Mouse (Mus musculus): ENCODE measurements at regions not wholly inside any gene's neighbourhood (a gene's known extent, or its start where the extent isn't known, plus 50 kb on each side); places are given as distances from the start of the nearest gene placed in this dataset.

- DNase-seq (ENCODE audit: low spot score), result no peak
- H3K27me3 ChIP-seq (replicated peaks; ENCODE audit: control insufficient read depth, insufficient read depth, low read length), result no peaks in the 10 kb centered on the region
- no peak for ATAC-seq
- no peaks in the 10 kb centered on the region for H3K9me3 ChIP-seq (replicated peaks; ENCODE audit: control insufficient read depth, low read length)
- H3K4me3 ChIP-seq (ENCODE audit: low read depth, low read length), result no peak overlapping the region
- no peaks in the 10 kb centered on the region for H3K36me3 ChIP-seq (ENCODE audit: control insufficient read depth, insufficient read depth, low read length)
- no peak overlapping the region for H3K4me2 ChIP-seq (ENCODE audit: low read length)
- H3K27ac ChIP-seq (ENCODE audit: low read depth, low read length), result no peak overlapping the region
- H3K9ac ChIP-seq (ENCODE audit: low read length), result no peak overlapping the region
- 64% methylated on average over 1 of the region's 1 CpGs for WGBS
- peaks cover 6% of the 10 kb centered on the region; the same call in 1 of the 2 replicates for H3K4me1 ChIP-seq (ENCODE audit: control insufficient read depth, insufficient read depth, low read length)
Measured at GRCm38 (mm10) chr10:99379156-99379555, 116.1 kb downstream of the Dusp6 start.

- no peak overlapping the region for H3K4me3 ChIP-seq (ENCODE audit: low read depth, low read length)
- no peak overlapping the region for H3K4me2 ChIP-seq (ENCODE audit: low read length)
- no peaks in the 10 kb centered on the region for H3K36me3 ChIP-seq (ENCODE audit: control insufficient read depth, insufficient read depth, low read length)
- no peak for DNase-seq (ENCODE audit: low spot score)
- ATAC-seq, result no peak
- 86% methylated on average over 4 of the region's 4 CpGs for WGBS
- peaks cover 6% of the 10 kb centered on the region; the same call in 1 of the 2 replicates for H3K4me1 ChIP-seq (ENCODE audit: control insufficient read depth, insufficient read depth, low read length)
- H3K9ac ChIP-seq (ENCODE audit: low read length), result no peak overlapping the region
- no peaks in the 10 kb centered on the region for H3K9me3 ChIP-seq (replicated peaks; ENCODE audit: control insufficient read depth, low read length)
- H3K27ac ChIP-seq (ENCODE audit: low read depth, low read length), result no peak overlapping the region
- H3K27me3 ChIP-seq (replicated peaks; ENCODE audit: control insufficient read depth, insufficient read depth, low read length), result no peaks in the 10 kb centered on the region
Measured at GRCm38 (mm10) chr10:99380170-99380569, 117.1 kb downstream of the Dusp6 start.

- 83% methylated on average over 4 of the region's 4 CpGs for WGBS
- Histone ChIP-seq H3K4me3 (ENCODE audit: low read depth, low read length) (no peak overlapping the region), H3K4me1 (ENCODE audit: control insufficient read depth, insufficient read depth, low read length) (no peaks in the 10 kb centered on the region), H3K27me3 (replicated peaks; ENCODE audit: control insufficient read depth, insufficient read depth, low read length) (no peaks in the 10 kb centered on the region), H3K9me3 (replicated peaks; ENCODE audit: control insufficient read depth, low read length) (no peaks in the 10 kb centered on the region), H3K27ac (ENCODE audit: low read depth, low read length) (no peak overlapping the region), H3K4me2 (ENCODE audit: low read length) (no peak overlapping the region), H3K9ac (ENCODE audit: low read length) (no peak overlapping the region), H3K36me3 (ENCODE audit: control insufficient read depth, insufficient read depth, low read length) (no peaks in the 10 kb centered on the region)
- ATAC-seq (no peak), DNase-seq (ENCODE audit: low spot score) (no peak)
Measured at GRCm38 (mm10) chr10:99383028-99383427, 120.0 kb downstream of the Dusp6 start.

GRCm38 (mm10) chr10:99384366-99384765 lies 121.3 kb downstream of the Dusp6 start:
- H3K4me1 ChIP-seq (ENCODE audit: control insufficient read depth, insufficient read depth, low read length), result no peaks in the 10 kb centered on the region
- H3K9me3 ChIP-seq (replicated peaks; ENCODE audit: control insufficient read depth, low read length), result no peaks in the 10 kb centered on the region
- DNase-seq (ENCODE audit: low spot score) (no peak), ATAC-seq (no peak)
- no peaks in the 10 kb centered on the region for H3K27me3 ChIP-seq (replicated peaks; ENCODE audit: control insufficient read depth, insufficient read depth, low read length)
- H3K9ac ChIP-seq (ENCODE audit: low read length), result no peak overlapping the region
- 92% methylated on average over 6 of the region's 6 CpGs for WGBS
- H3K4me2 ChIP-seq (ENCODE audit: low read length), result no peak overlapping the region
- no peak overlapping the region for H3K27ac ChIP-seq (ENCODE audit: low read depth, low read length)
- no peaks in the 10 kb centered on the region for H3K36me3 ChIP-seq (ENCODE audit: control insufficient read depth, insufficient read depth, low read length)
- H3K4me3 ChIP-seq (ENCODE audit: low read depth, low read length), result no peak overlapping the region

GRCm38 (mm10) chr10:99384851-99385250 lies 121.8 kb downstream of the Dusp6 start:
- H3K36me3 ChIP-seq (ENCODE audit: control insufficient read depth, insufficient read depth, low read length), result no peaks in the 10 kb centered on the region
- H3K4me3 ChIP-seq (ENCODE audit: low read depth, low read length), result no peak overlapping the region
- no peak overlapping the region for H3K4me2 ChIP-seq (ENCODE audit: low read length)
- ATAC-seq (no peak), DNase-seq (ENCODE audit: low spot score) (no peak)
- no peaks in the 10 kb centered on the region for H3K27me3 ChIP-seq (replicated peaks; ENCODE audit: control insufficient read depth, insufficient read depth, low read length)
- no peaks in the 10 kb centered on the region for H3K4me1 ChIP-seq (ENCODE audit: control insufficient read depth, insufficient read depth, low read length)
- 87% methylated on average over 4 of the region's 4 CpGs for WGBS
- H3K9ac ChIP-seq (ENCODE audit: low read length), result no peak overlapping the region
- H3K27ac ChIP-seq (ENCODE audit: low read depth, low read length), result no peak overlapping the region
- H3K9me3 ChIP-seq (replicated peaks; ENCODE audit: control insufficient read depth, low read length), result no peaks in the 10 kb centered on the region

GRCm38 (mm10) chr10:99385854-99386253 lies 122.8 kb downstream of the Dusp6 start:
- no peak overlapping the region for H3K4me3 ChIP-seq (ENCODE audit: low read depth, low read length)
- ATAC-seq (no peak), DNase-seq (ENCODE audit: low spot score) (no peak)
- WGBS, result 90% methylated on average over 6 of the region's 6 CpGs
- no peaks in the 10 kb centered on the region for H3K27me3 ChIP-seq (replicated peaks; ENCODE audit: control insufficient read depth, insufficient read depth, low read length)
- no peak overlapping the region for H3K9ac ChIP-seq (ENCODE audit: low read length)
- no peaks in the 10 kb centered on the region for H3K36me3 ChIP-seq (ENCODE audit: control insufficient read depth, insufficient read depth, low read length)
- no peaks in the 10 kb centered on the region for H3K4me1 ChIP-seq (ENCODE audit: control insufficient read depth, insufficient read depth, low read length)
- no peak overlapping the region for H3K27ac ChIP-seq (ENCODE audit: low read depth, low read length)
- no peak overlapping the region for H3K4me2 ChIP-seq (ENCODE audit: low read length)
- H3K9me3 ChIP-seq (replicated peaks; ENCODE audit: control insufficient read depth, low read length), result no peaks in the 10 kb centered on the region

- no peaks in the 10 kb centered on the region for H3K4me1 ChIP-seq (ENCODE audit: control insufficient read depth, insufficient read depth, low read length)
- H3K9me3 ChIP-seq (replicated peaks; ENCODE audit: control insufficient read depth, low read length), result no peaks in the 10 kb centered on the region
- H3K4me3 ChIP-seq (ENCODE audit: low read depth, low read length), result no peak overlapping the region
- ATAC-seq, result no peak
- no peak overlapping the region for H3K27ac ChIP-seq (ENCODE audit: low read depth, low read length)
- 94% methylated on average over 7 of the region's 7 CpGs for WGBS
- no peak for DNase-seq (ENCODE audit: low spot score)
- no peaks in the 10 kb centered on the region for H3K36me3 ChIP-seq (ENCODE audit: control insufficient read depth, insufficient read depth, low read length)
- H3K9ac ChIP-seq (ENCODE audit: low read length), result no peak overlapping the region
- H3K4me2 ChIP-seq (ENCODE audit: low read length), result no peak overlapping the region
- H3K27me3 ChIP-seq (replicated peaks; ENCODE audit: control insufficient read depth, insufficient read depth, low read length), result no peaks in the 10 kb centered on the region
Measured at GRCm38 (mm10) chr10:99388526-99388925, 125.5 kb downstream of the Dusp6 start.

GRCm38 (mm10) chr10:99388986-99389385 lies 126.0 kb downstream of the Dusp6 start:
- 53% methylated on average over 8 of the region's 8 CpGs for WGBS
- no peaks in the 10 kb centered on the region for H3K27me3 ChIP-seq (replicated peaks; ENCODE audit: control insufficient read depth, insufficient read depth, low read length)
- no peaks in the 10 kb centered on the region for H3K9me3 ChIP-seq (replicated peaks; ENCODE audit: control insufficient read depth, low read length)
- no peak overlapping the region for H3K4me2 ChIP-seq (ENCODE audit: low read length)
- H3K27ac ChIP-seq (ENCODE audit: low read depth, low read length), result no peak overlapping the region
- DNase-seq (ENCODE audit: low spot score) (no peak), ATAC-seq (no peak)
- no peaks in the 10 kb centered on the region for H3K4me1 ChIP-seq (ENCODE audit: control insufficient read depth, insufficient read depth, low read length)
- no peak overlapping the region for H3K4me3 ChIP-seq (ENCODE audit: low read depth, low read length)
- H3K9ac ChIP-seq (ENCODE audit: low read length), result no peak overlapping the region
- H3K36me3 ChIP-seq (ENCODE audit: control insufficient read depth, insufficient read depth, low read length), result no peaks in the 10 kb centered on the region

- no peak overlapping the region for H3K4me2 ChIP-seq (ENCODE audit: low read length)
- 69% methylated on average over 7 of the region's 7 CpGs for WGBS
- no peaks in the 10 kb centered on the region for H3K27me3 ChIP-seq (replicated peaks; ENCODE audit: control insufficient read depth, insufficient read depth, low read length)
- DNase-seq (ENCODE audit: low spot score) (peak; percentile 5), ATAC-seq (no peak)
- H3K36me3 ChIP-seq (ENCODE audit: control insufficient read depth, insufficient read depth, low read length), result no peaks in the 10 kb centered on the region
- no peaks in the 10 kb centered on the region for H3K9me3 ChIP-seq (replicated peaks; ENCODE audit: control insufficient read depth, low read length)
- H3K27ac ChIP-seq (ENCODE audit: low read depth, low read length), result no peak overlapping the region
- no peaks in the 10 kb centered on the region for H3K4me1 ChIP-seq (ENCODE audit: control insufficient read depth, insufficient read depth, low read length)
- H3K9ac ChIP-seq (ENCODE audit: low read length), result no peak overlapping the region
- H3K4me3 ChIP-seq (ENCODE audit: low read depth, low read length), result no peak overlapping the region
Measured at GRCm38 (mm10) chr10:99390609-99391183, 127.7 kb downstream of the Dusp6 start.
